Mouse (Mus musculus): ENCODE measurements at regions not wholly inside any gene's neighbourhood (a gene's known extent, or its start where the extent isn't known, plus 50 kb on each side); places are given as distances from the start of the nearest gene placed in this dataset.

- DNase-seq (ENCODE audit: low read depth, low spot score): no peak
- H3K79me2 ChIP-seq (ENCODE audit: control insufficient read depth, insufficient read depth, low read length, poor library complexity): no peaks in the 10 kb centered on the region
- TF ChIP-seq E2F4 (IDR thresholded peaks at IDR 0.05; ENCODE audit: borderline replicate concordance, low read depth, low read length): no peak
- no peak for TF ChIP-seq MAZ (IDR thresholded peaks at IDR 0.05; ENCODE audit: low read depth, low read length)
- TF ChIP-seq SMC3 (IDR thresholded peaks at IDR 0.05; ENCODE audit: low read depth, low read length): no peak
- TF ChIP-seq CHD2 (IDR thresholded peaks at IDR 0.05; ENCODE audit: low read length): no peak
- TF ChIP-seq RCOR1 (IDR thresholded peaks at IDR 0.05; ENCODE audit: low read depth, low read length): no peak
- TF ChIP-seq ZKSCAN1 (IDR thresholded peaks at IDR 0.05; ENCODE audit: low read depth, low read length): no peak
- no peak for TF ChIP-seq MYB (IDR thresholded peaks at IDR 0.05; ENCODE audit: low read depth, low read length)
- TF ChIP-seq EP300 (IDR thresholded peaks at IDR 0.05; ENCODE audit: low read depth in 1 of 2, low read length in 2 of 2): no peak
- no peak for TF ChIP-seq ZMIZ1 (IDR thresholded peaks at IDR 0.05; ENCODE audit: low read depth, low read length)
- TF ChIP-seq GABPA (IDR thresholded peaks at IDR 0.05; ENCODE audit: low read depth, low read length): no peak
- no peak for TF ChIP-seq KAT2A (conservative IDR thresholded peaks at IDR 0.05; ENCODE audit: low read depth, low read length)
- TF ChIP-seq HCFC1 (IDR thresholded peaks at IDR 0.05; ENCODE audit: low read depth, low read length): no peak
- H3K27me3 ChIP-seq (ENCODE audit: control insufficient read depth in 1 of 2, insufficient read depth in 2 of 2, low read length in 2 of 2): no peaks in the 10 kb centered on the region
- H3K9ac ChIP-seq (ENCODE audit: control insufficient read depth, low read depth, low read length, poor library complexity, severe bottlenecking): no peak overlapping the region
- no peak overlapping the region for H3K4me3 ChIP-seq (ENCODE audit: control insufficient read depth in 1 of 2, insufficient read depth in 1 of 2, low read depth in 2 of 2, low read length in 2 of 2)
- H3K27ac ChIP-seq (ENCODE audit: control insufficient read depth, low read depth, low read length): no peak overlapping the region
- H3K36me3 ChIP-seq (ENCODE audit: control insufficient read depth in 1 of 2, insufficient read depth in 2 of 2, low read length in 2 of 2): no peaks in the 10 kb centered on the region
- no peaks in the 10 kb centered on the region for H3K4me1 ChIP-seq (ENCODE audit: control insufficient read depth in 1 of 2, insufficient read depth in 2 of 2, low read length in 2 of 2)
- H3K9me3 ChIP-seq (replicated peaks; ENCODE audit: insufficient read depth, low read length): no peaks in the 10 kb centered on the region
These were observed 212.3 kb downstream of the Ttll7 start for GRCm38 (mm10) chr3:147064443-147064868.

DNA sequence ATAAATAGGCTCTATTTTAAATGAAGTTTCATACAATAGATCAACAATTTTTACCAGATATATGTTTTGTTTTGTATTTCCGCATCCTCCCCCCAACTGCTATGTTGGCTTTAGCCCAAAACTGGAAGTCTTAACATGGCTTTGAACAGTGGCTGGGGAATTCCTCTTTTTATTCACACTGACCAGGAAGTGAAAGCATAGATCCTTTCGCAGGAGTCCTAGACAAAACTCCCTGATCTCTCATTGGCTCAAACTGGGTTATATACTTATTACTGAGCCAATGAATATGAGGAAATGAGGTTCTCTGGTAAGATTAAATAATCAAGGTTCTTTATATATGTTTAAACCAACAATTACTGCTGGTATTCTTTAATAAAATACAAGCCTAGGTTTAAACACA is 218.8 kb downstream of the Ttll7 start:
- Histone ChIP-seq H3K36me3 (ENCODE audit: control insufficient read depth in 1 of 2, insufficient read depth in 2 of 2, low read length in 2 of 2) (no peaks in the 10 kb centered on the region), H3K27ac (ENCODE audit: control insufficient read depth, low read depth, low read length) (no peak overlapping the region), H3K79me2 (ENCODE audit: control insufficient read depth, insufficient read depth, low read length, poor library complexity) (no peaks in the 10 kb centered on the region), H3K27me3 (ENCODE audit: control insufficient read depth in 1 of 2, insufficient read depth in 2 of 2, low read length in 2 of 2) (no peaks in the 10 kb centered on the region), H3K4me1 (ENCODE audit: control insufficient read depth in 1 of 2, insufficient read depth in 2 of 2, low read length in 2 of 2) (no peaks in the 10 kb centered on the region), H3K9ac (ENCODE audit: control insufficient read depth, low read depth, low read length, poor library complexity, severe bottlenecking) (no peak overlapping the region), H3K4me3 (ENCODE audit: control insufficient read depth in 1 of 2, insufficient read depth in 1 of 2, low read depth in 2 of 2, low read length in 2 of 2) (no peak overlapping the region), H3K9me3 (replicated peaks; ENCODE audit: insufficient read depth, low read length) (no peaks in the 10 kb centered on the region)
- no peak for TF ChIP-seq MAZ (IDR thresholded peaks at IDR 0.05; ENCODE audit: low read depth, low read length)
- no peak for TF ChIP-seq MEF2A (IDR thresholded peaks at IDR 0.05; ENCODE audit: extremely low read depth, insufficient replicate concordance, low read depth, low read length, poor library complexity, severe bottlenecking)
- no peak for TF ChIP-seq MYB (IDR thresholded peaks at IDR 0.05; ENCODE audit: low read depth, low read length)
- no peak for TF ChIP-seq SMC3 (IDR thresholded peaks at IDR 0.05; ENCODE audit: low read depth, low read length)
- no peak for TF ChIP-seq GABPA (IDR thresholded peaks at IDR 0.05; ENCODE audit: low read depth, low read length)
- TF ChIP-seq MXI1 (IDR thresholded peaks at IDR 0.05; ENCODE audit: low read depth, low read length): no peak
- no peak for TF ChIP-seq POLR2AphosphoS5 (IDR thresholded peaks at IDR 0.05; ENCODE audit: borderline replicate concordance, low read depth, low read length)
- no peak for TF ChIP-seq KAT2A (conservative IDR thresholded peaks at IDR 0.05; ENCODE audit: low read depth, low read length)
- no peak for TF ChIP-seq USF2 (IDR thresholded peaks at IDR 0.05; ENCODE audit: borderline replicate concordance in 1 of 2, insufficient read depth in 1 of 2, low read depth in 1 of 2, low read length in 2 of 2)
- DNase-seq (ENCODE audit: low read depth, low spot score): no peak

Data from MEL (cell line).